Mouse (Mus musculus) lung, adult 2 months (tissue): ENCODE data around the gene Tnni3.
"Not testable (repeated sequence)": the region's sequence is repeated elsewhere in the genome, so short reads cannot be mapped to it uniquely, and the experiment has no call there.

ENCODE experiments used
- CTCF ChIP-seq: fragments of 200-500 bp; IDR thresholded peaks from 2 replicates; pipeline ENCODE4 v1.5.1; 2011; ENCODE audit warnings: mild to moderate bottlenecking, low read length, control low read depth; ENCODE audit not compliant: insufficient read depth
- POLR2A ChIP-seq: fragments of 200-500 bp; IDR thresholded peaks from 2 replicates; pipeline ENCODE4 v1.6.1; 2011; ENCODE audit warnings: low read depth, mild to moderate bottlenecking, control low read depth, low read length, borderline replicate concordance; ENCODE audit errors: extremely low read depth

DNA sequence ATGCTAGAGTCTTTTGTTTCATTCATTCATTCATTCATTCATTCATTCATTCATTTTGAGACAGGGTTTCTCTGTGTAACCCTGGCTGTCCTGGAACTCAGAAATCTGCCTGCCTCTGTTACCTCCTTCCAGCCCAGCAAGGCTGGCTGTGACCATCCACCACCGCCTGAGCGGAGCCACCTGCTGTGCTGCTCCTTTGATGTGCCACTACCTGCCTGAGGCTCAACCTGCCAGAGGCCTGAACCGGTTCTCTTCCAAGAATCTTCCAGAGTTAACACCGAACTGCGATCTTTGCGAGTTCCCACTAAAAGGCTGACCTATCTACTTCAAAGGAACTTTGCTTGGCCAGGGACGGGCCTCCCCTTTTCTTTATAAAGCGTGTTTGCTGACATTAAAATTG lies 6.1 kb upstream of the Tnni3 start:
- not testable (repeated sequence) for TF ChIP-seq POLR2A, CTCF
